Mouse (Mus musculus) hindbrain, embryonic 11.5 days (tissue): Measurements from ENCODE around the gene Washc1. TPM values are rescaled to one million over a fixed set of nuclear protein-coding genes. Genes with fewer than 3 reads are reported as not detected.
"Not testable (repeated sequence)": the region's sequence is repeated elsewhere in the genome, so short reads cannot be mapped to it uniquely, and the experiment has no call there.

Experiments used
- ATAC-seq: fragments of 200-750 bp; cut with Nextera tagmentation; 2 replicates; pipeline ENCODE4 v1.8.0; 2017; ENCODE audit warnings: mild to moderate bottlenecking, moderate TSS enrichment, moderate library complexity; ENCODE audit not compliant: low FRiP score
- DNase-seq: peaks from one replicate; pipeline ENCODE4 v3.0.0-alpha.2; 2015; ENCODE audit warnings: low spot score
- H3K27ac ChIP-seq: fragments of 300-500 bp; sonication (generic); 2 replicates; pipeline ENCODE4 v1.5.1; 2014; ENCODE audit warnings: mild to moderate bottlenecking, low read depth, low read length
- H3K27me3 ChIP-seq: fragments of 300-500 bp; sonication (generic); 2 replicates; pipeline ENCODE4 v1.6.1; 2014; ENCODE audit warnings: mild to moderate bottlenecking, low read length, moderate library complexity, mixed read lengths; ENCODE audit not compliant: control insufficient read depth, insufficient read depth
- H3K36me3 ChIP-seq: fragments of 300-500 bp; sonication (generic); 2 replicates; pipeline ENCODE4 v1.6.1; 2014; ENCODE audit warnings: mild to moderate bottlenecking, low read length, moderate library complexity, mixed read lengths; ENCODE audit not compliant: control insufficient read depth, insufficient read depth
- H3K4me1 ChIP-seq: fragments of 300-500 bp; sonication (generic); replicated peaks from 2 replicates; pipeline ENCODE4 v1.6.1; 2014; ENCODE audit warnings: low read length, mixed read lengths; ENCODE audit not compliant: control insufficient read depth, insufficient read depth
- H3K4me2 ChIP-seq: fragments of 300-500 bp; sonication (generic); replicated peaks from 2 replicates; pipeline ENCODE4 v1.6.1; 2014; ENCODE audit warnings: mild to moderate bottlenecking, low read depth, low read length
- H3K4me3 ChIP-seq: fragments of 300-500 bp; sonication (generic); 2 replicates; pipeline ENCODE4 v1.5.1; 2014; ENCODE audit warnings: low read depth, low read length
- H3K9ac ChIP-seq: fragments of 300-500 bp; sonication (generic); 2 replicates; pipeline ENCODE4 v1.6.1; 2014; ENCODE audit warnings: low read depth, low read length
- H3K9me3 ChIP-seq: fragments of 300-500 bp; sonication (generic); 2 replicates; pipeline ENCODE4 v1.6.1; 2016; ENCODE audit warnings: low read length; ENCODE audit not compliant: control insufficient read depth
- WGBS: fragments of 180-500 bp; shearing (Covaris S2); extraction: QIAGEN DNeasy Blood & Tissue Kit; methylation state at CpG from one replicate; pipeline ENCODE4 v1.1.7; 2014; 5-methylcytosine and 5-hydroxymethylcytosine counted together
- polyA plus RNA-seq: library from polyadenylated mRNA; unstranded; fragments of >200 nt; fragmentation: Nextera tagmentation; extraction: Ambion mirVana; gene quantifications from 2 replicates; pipeline ENCODE4 v1.2.1, GENCODE M21; 2014

The Washc1 gene
- polyA plus RNA-seq, 1 experiment from 2014 or later = 27.6 TPM

- not testable (repeated sequence) for DNase-seq, H3K9ac ChIP-seq, H3K9me3 ChIP-seq, H3K4me1 ChIP-seq, ATAC-seq, H3K27ac ChIP-seq, H3K4me2 ChIP-seq, H3K36me3 ChIP-seq, H3K4me3 ChIP-seq, H3K27me3 ChIP-seq
- 96% methylated on average over 5 of the region's 5 CpGs for WGBS
These were observed 55.8 kb downstream of the Washc1 start for GRCm38 (mm10) chr17:66167141-66167540.

Other genes starting within 250 kb of the Washc1 start
- 47.6 and 47.7 TPM in 2 replicates for gene Ralbp1, start 225.7 kb upstream of the Washc1 start, polyA plus RNA-seq
- gene Twsg1, start 160.3 kb upstream of the Washc1 start, polyA plus RNA-seq = 85.9 and 98.4 TPM in 2 replicates
- 35.3 and 49.2 TPM in 2 replicates for gene Ankrd12, start 34.5 kb upstream of the Washc1 start, polyA plus RNA-seq
- 336 and 342 TPM in 2 replicates for gene Ndufv2, start 10.0 kb upstream of the Washc1 start, polyA plus RNA-seq
- 13.4 and 17.0 TPM in 2 replicates for gene Ddx11, start 12.0 kb downstream of the Washc1 start, polyA plus RNA-seq